Mouse (Mus musculus): Measurements from ENCODE around the gene Plxnb3. TPM values are rescaled to one million over a fixed set of nuclear protein-coding genes. Genes with fewer than 3 reads are reported as not detected.

The Plxnb3 gene
- 0.06 TPM for polyA plus RNA-seq (2017; shearing (Covaris generic))

DNA sequence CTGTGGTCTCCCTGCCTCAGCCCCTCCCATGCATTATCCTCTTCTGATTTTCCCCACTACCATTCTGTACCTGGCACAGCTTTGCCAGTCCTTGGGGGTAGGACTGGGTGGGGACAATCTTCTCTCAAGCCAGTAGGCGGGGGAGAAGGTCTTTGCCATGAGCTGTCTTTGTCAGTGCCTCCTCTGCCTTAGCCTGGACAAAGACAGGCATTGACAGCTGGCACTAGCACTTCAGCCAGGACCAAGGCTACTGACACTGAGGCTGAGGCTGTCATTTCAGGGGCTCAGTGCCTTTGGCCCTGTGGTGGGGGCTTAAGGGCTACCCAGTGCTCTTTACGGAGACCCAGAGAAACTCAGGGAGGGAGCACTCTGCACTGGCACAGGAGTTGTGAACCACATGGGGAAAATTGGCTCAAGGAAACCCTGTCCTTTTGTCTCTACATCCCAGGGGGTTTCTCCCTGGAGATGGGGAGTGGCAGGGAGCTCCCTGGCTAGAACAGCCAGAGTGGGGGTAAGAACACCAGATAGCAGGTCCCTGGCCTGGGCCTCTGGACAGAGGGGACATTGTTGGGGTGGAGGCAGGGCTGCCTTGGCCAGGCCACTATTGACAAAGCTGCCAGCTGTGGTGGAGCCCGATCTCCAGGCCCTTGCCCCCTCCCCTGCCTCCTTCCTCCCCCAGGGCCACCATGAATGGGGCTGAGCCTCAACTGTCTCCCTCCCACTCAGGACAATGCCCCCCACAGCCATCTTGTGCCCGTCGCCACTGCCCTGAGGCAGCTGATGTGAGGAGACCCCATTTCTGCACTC lies at the start of gene Plxnb3:
TSS of gene Plxnb3 (plus strand) at position 757 of the 807 bp plus-strand sequence.

GRCm38 (mm10) chrX:73716109-73716661 lies 40.7 kb upstream of the Plxnb3 start, which contains the start of the genes Bcap31 and Abcd1:
TSS of gene Bcap31 (minus strand) at chrX:73716175.
TSS of gene Abcd1 (plus strand) at chrX:73716597.

GRCm38 (mm10) chrX:73774168-73774760 lies 17.4 kb downstream of the Plxnb3 start, which contains the start of gene Srpk3:
TSS of gene Srpk3 (plus strand) at chrX:73774405.

DNA sequence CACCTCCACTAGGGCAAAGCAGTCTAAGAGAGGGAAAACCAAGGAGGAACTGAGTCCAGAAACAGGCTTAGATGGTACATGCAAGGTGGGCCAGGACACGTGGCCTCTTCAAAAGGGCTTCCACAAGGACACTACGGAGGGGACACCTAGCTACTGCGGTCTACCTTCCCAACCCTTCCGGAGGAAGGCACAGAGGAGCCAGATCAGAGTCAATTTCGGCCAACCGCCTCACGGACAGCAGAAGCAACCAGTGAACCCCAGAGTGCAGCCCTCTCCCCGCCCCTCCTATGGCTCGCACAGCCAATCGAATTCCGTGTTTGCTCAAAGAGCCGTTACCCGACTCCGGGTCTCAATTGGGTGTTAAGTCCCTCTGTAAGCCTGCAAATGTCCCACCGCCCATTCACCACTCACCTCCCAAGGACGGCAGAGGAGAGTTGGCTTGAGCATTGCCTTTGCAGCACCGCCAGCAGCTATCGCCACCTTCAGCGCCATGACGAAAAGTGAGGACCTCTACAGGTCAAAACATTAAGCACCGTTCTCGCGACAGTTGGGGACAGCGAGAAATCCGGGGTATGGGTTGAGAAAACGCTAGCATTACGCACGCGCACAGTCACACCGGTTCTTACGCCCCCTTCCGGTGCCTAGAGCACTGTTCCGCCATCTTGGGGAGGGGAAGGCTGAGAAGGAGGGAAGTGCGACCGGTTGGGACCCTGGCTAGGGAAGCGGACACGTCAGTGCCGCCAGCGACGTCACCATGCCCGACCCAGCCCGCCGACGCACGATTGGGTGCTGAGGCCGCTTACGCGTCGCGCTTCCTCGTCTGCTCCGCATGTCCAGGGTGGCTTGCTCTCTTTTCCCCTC lies 29.7 kb downstream of the Plxnb3 start, which contains the start of the genes Idh3g and Ssr4:
TSS of gene Idh3g (minus strand) at position 534 of the 861 bp plus-strand sequence.
TSS of gene Ssr4 (plus strand) at position 665 of the 861 bp plus-strand sequence.

Other genes starting within 250 kb of the Plxnb3 start
- 0.49 TPM for gene Dusp9, start 117.7 kb upstream of the Plxnb3 start, polyA plus RNA-seq (2017; shearing (Covaris generic))
- 3.0 TPM for gene Pnck, start 97.0 kb upstream of the Plxnb3 start, polyA plus RNA-seq (2017; shearing (Covaris generic))
- 0.63 TPM for gene Slc6a8, start 83.9 kb upstream of the Plxnb3 start, polyA plus RNA-seq (2017; shearing (Covaris generic))
- 307 TPM for gene Bcap31, start 40.9 kb upstream of the Plxnb3 start, polyA plus RNA-seq (2017; shearing (Covaris generic))
- 48.1 TPM for gene Abcd1, start 40.5 kb upstream of the Plxnb3 start, polyA plus RNA-seq (2017; shearing (Covaris generic))
- gene Srpk3, start 17.3 kb downstream of the Plxnb3 start, polyA plus RNA-seq (2017; shearing (Covaris generic)) = 1.6 TPM
- 226 TPM for gene Idh3g, start 29.8 kb downstream of the Plxnb3 start, polyA plus RNA-seq (2017; shearing (Covaris generic))
- 243 TPM for gene Ssr4, start 29.9 kb downstream of the Plxnb3 start, polyA plus RNA-seq (2017; shearing (Covaris generic))
- 0.44 TPM for gene Pdzd4, start 67.9 kb downstream of the Plxnb3 start, polyA plus RNA-seq (2017; shearing (Covaris generic))
- 4.2 TPM for gene Avpr2, start 135.0 kb downstream of the Plxnb3 start, polyA plus RNA-seq (2017; shearing (Covaris generic))
- gene L1cam, start 139.0 kb downstream of the Plxnb3 start, polyA plus RNA-seq (2017; shearing (Covaris generic)) = 9.2 TPM
- 322 TPM for gene Arhgap4, start 164.8 kb downstream of the Plxnb3 start, polyA plus RNA-seq (2017; shearing (Covaris generic))
- gene Naa10, start 164.9 kb downstream of the Plxnb3 start, polyA plus RNA-seq (2017; shearing (Covaris generic)) = 224 TPM
- 11.6 TPM for gene Renbp, start 173.8 kb downstream of the Plxnb3 start, polyA plus RNA-seq (2017; shearing (Covaris generic))
- gene Hcfc1, start 209.3 kb downstream of the Plxnb3 start, polyA plus RNA-seq (2017; shearing (Covaris generic)) = 69.3 TPM

All from inflammation-experienced regulatory T-cells, adult 16 weeks (primary cell).